Mouse (Mus musculus): Measurements from ENCODE around the gene Ltbp1. TPM values are rescaled to one million over a fixed set of nuclear protein-coding genes. Genes with fewer than 3 reads are reported as not detected.
A peak's percentile ranks its signal among the peaks of the same experiment; 100 is the strongest.

Ltbp1 gene
- polyA plus RNA-seq, 1 experiment from 2014 or later, result 78.6 TPM

GRCm38 (mm10) chr17:75071749-75072148, 66.4 kb downstream of the Ltbp1 start:
- ATAC-seq (ENCODE audit: insufficient number of reproducible peaks, low FRiP score, low TSS enrichment, low read depth), result no peak
- Histone ChIP-seq H3K4me2 (no peak overlapping the region), H3K4me1 (peaks cover 28% of the 10 kb centered on the region), H3K9me3 (no peaks in the 10 kb centered on the region), H3K27ac (no peak overlapping the region), H3K36me3 (no peaks in the 10 kb centered on the region), H3K27me3 (no peaks in the 10 kb centered on the region), H3K9ac (no peak overlapping the region), H3K4me3 (no peak overlapping the region)
- WGBS, result 84% methylated on average over 2 of the region's 2 CpGs

- 40% methylated on average over 8 of the region's 8 CpGs for WGBS
- Histone ChIP-seq H3K27me3 (no peaks in the 10 kb centered on the region), H3K9ac (no peak overlapping the region), H3K9me3 (no peaks in the 10 kb centered on the region), H3K4me2 (no peak overlapping the region), H3K4me1 (peaks cover 28% of the 10 kb centered on the region), H3K27ac (peak overlapping the region; percentile 6; the same call in 1 of the 2 replicates), H3K36me3 (no peaks in the 10 kb centered on the region), H3K4me3 (no peak overlapping the region)
- ATAC-seq (ENCODE audit: insufficient number of reproducible peaks, low FRiP score, low TSS enrichment, low read depth), result no peak
These were observed 68.5 kb downstream of the Ltbp1 start for GRCm38 (mm10) chr17:75073887-75074286.

- 72% methylated on average over 19 of the region's 19 CpGs for WGBS
- H3K9me3 ChIP-seq, result no peaks in the 10 kb centered on the region
- H3K4me3 ChIP-seq, result no peak overlapping the region
- no peaks in the 10 kb centered on the region for H3K27me3 ChIP-seq
- H3K9ac ChIP-seq, result no peak overlapping the region
- no peak for ATAC-seq (ENCODE audit: insufficient number of reproducible peaks, low FRiP score, low TSS enrichment, low read depth)
- H3K4me2 ChIP-seq, result no peak overlapping the region
- 0 out of 2 replicates have a peak overlapping the region, but pooled peaks have one; percentile 6 for H3K27ac ChIP-seq
- H3K4me1 ChIP-seq, result peaks cover 28% of the 10 kb centered on the region
- H3K36me3 ChIP-seq, result no peaks in the 10 kb centered on the region
These were observed 69.8 kb downstream of the Ltbp1 start for GRCm38 (mm10) chr17:75074978-75075699.

- Histone ChIP-seq H3K9me3 (no peaks in the 10 kb centered on the region), H3K4me1 (peaks cover 2% of the 10 kb centered on the region; the same call in 1 of the 2 replicates), H3K27ac (no peak overlapping the region), H3K27me3 (no peaks in the 10 kb centered on the region), H3K9ac (no peak overlapping the region), H3K4me2 (no peak overlapping the region), H3K4me3 (no peak overlapping the region), H3K36me3 (0 out of 2 replicates have a peak, but pooled peaks cover 4% of the 10 kb centered on the region)
- WGBS, result 32% methylated on average over 2 of the region's 2 CpGs
- no peak for ATAC-seq (ENCODE audit: insufficient number of reproducible peaks, low FRiP score, low TSS enrichment, low read depth)
These were observed 76.0 kb downstream of the Ltbp1 start for GRCm38 (mm10) chr17:75081401-75081800.

GRCm38 (mm10) chr17:75082449-75082848, 77.1 kb downstream of the Ltbp1 start:
- Histone ChIP-seq H3K4me2 (no peak overlapping the region), H3K4me3 (no peak overlapping the region), H3K27me3 (no peaks in the 10 kb centered on the region), H3K27ac (no peak overlapping the region), H3K9me3 (no peaks in the 10 kb centered on the region), H3K9ac (no peak overlapping the region), H3K36me3 (0 out of 2 replicates have a peak, but pooled peaks cover 4% of the 10 kb centered on the region), H3K4me1 (peaks cover 6% of the 10 kb centered on the region)
- ATAC-seq (ENCODE audit: insufficient number of reproducible peaks, low FRiP score, low TSS enrichment, low read depth), result no peak

GRCm38 (mm10) chr17:75087296-75087941, 82.1 kb downstream of the Ltbp1 start:
- Histone ChIP-seq H3K9me3 (no peaks in the 10 kb centered on the region), H3K4me1 (peaks cover 10% of the 10 kb centered on the region), H3K36me3 (no peaks in the 10 kb centered on the region), H3K27ac (peak overlapping the region; percentile 65), H3K4me3 (no peak overlapping the region), H3K4me2 (peak overlapping the region; percentile 12; the same call in 1 of the 2 replicates), H3K9ac (no peak overlapping the region), H3K27me3 (no peaks in the 10 kb centered on the region)
- no peak for ATAC-seq (ENCODE audit: insufficient number of reproducible peaks, low FRiP score, low TSS enrichment, low read depth)
- 23% methylated on average over 10 of the region's 10 CpGs for WGBS

GRCm38 (mm10) chr17:75088232-75088631, 82.9 kb downstream of the Ltbp1 start:
- no peaks in the 10 kb centered on the region for H3K9me3 ChIP-seq
- no peak for ATAC-seq (ENCODE audit: insufficient number of reproducible peaks, low FRiP score, low TSS enrichment, low read depth)
- no peak overlapping the region for H3K4me2 ChIP-seq
- no peaks in the 10 kb centered on the region for H3K36me3 ChIP-seq
- H3K4me3 ChIP-seq, result no peak overlapping the region
- H3K27me3 ChIP-seq, result no peaks in the 10 kb centered on the region
- WGBS, result 35% methylated on average over 4 of the region's 4 CpGs
- H3K27ac ChIP-seq, result no peak overlapping the region
- peaks cover 10% of the 10 kb centered on the region for H3K4me1 ChIP-seq
- H3K9ac ChIP-seq, result no peak overlapping the region

- no peak overlapping the region for H3K4me3 ChIP-seq
- no peaks in the 10 kb centered on the region for H3K36me3 ChIP-seq
- H3K4me2 ChIP-seq, result no peak overlapping the region
- no peaks in the 10 kb centered on the region for H3K27me3 ChIP-seq
- no peak overlapping the region for H3K9ac ChIP-seq
- no peak overlapping the region for H3K27ac ChIP-seq
- peaks cover 12% of the 10 kb centered on the region for H3K4me1 ChIP-seq
- H3K9me3 ChIP-seq, result no peaks in the 10 kb centered on the region
- ATAC-seq (ENCODE audit: insufficient number of reproducible peaks, low FRiP score, low TSS enrichment, low read depth), result no peak
- WGBS, result 64% methylated on average over 11 of the region's 11 CpGs
These were observed 83.4 kb downstream of the Ltbp1 start for GRCm38 (mm10) chr17:75088727-75089126.

- H3K9ac ChIP-seq, result no peak overlapping the region
- ATAC-seq (ENCODE audit: insufficient number of reproducible peaks, low FRiP score, low TSS enrichment, low read depth), result no peak
- H3K36me3 ChIP-seq, result no peaks in the 10 kb centered on the region
- no peaks in the 10 kb centered on the region for H3K9me3 ChIP-seq
- 84% methylated on average over 6 of the region's 6 CpGs for WGBS
- H3K27me3 ChIP-seq, result no peaks in the 10 kb centered on the region
- no peak overlapping the region for H3K4me3 ChIP-seq
- peaks cover 22% of the 10 kb centered on the region for H3K4me1 ChIP-seq
- H3K27ac ChIP-seq, result no peak overlapping the region
- no peak overlapping the region for H3K4me2 ChIP-seq
These were observed 85.2 kb downstream of the Ltbp1 start for GRCm38 (mm10) chr17:75090556-75090955.

- H3K4me3 ChIP-seq, result no peak overlapping the region
- no peak overlapping the region for H3K27ac ChIP-seq
- H3K9ac ChIP-seq, result no peak overlapping the region
- H3K4me1 ChIP-seq, result peaks cover 15% of the 10 kb centered on the region
- no peaks in the 10 kb centered on the region for H3K36me3 ChIP-seq
- H3K9me3 ChIP-seq, result no peaks in the 10 kb centered on the region
- 71% methylated on average over 3 of the region's 3 CpGs for WGBS
- H3K27me3 ChIP-seq, result no peaks in the 10 kb centered on the region
- no peak for ATAC-seq (ENCODE audit: insufficient number of reproducible peaks, low FRiP score, low TSS enrichment, low read depth)
- H3K4me2 ChIP-seq, result no peak overlapping the region
These were observed 88.2 kb downstream of the Ltbp1 start for GRCm38 (mm10) chr17:75093563-75093962.

- no peaks in the 10 kb centered on the region for H3K9me3 ChIP-seq
- H3K4me3 ChIP-seq, result no peak overlapping the region
- no peak for ATAC-seq (ENCODE audit: insufficient number of reproducible peaks, low FRiP score, low TSS enrichment, low read depth)
- no peak overlapping the region for H3K4me2 ChIP-seq
- H3K27me3 ChIP-seq, result no peaks in the 10 kb centered on the region
- peaks cover 12% of the 10 kb centered on the region for H3K4me1 ChIP-seq
- 61% methylated on average over 9 of the region's 9 CpGs for WGBS
- no peak overlapping the region for H3K27ac ChIP-seq
- H3K36me3 ChIP-seq, result no peaks in the 10 kb centered on the region
- no peak overlapping the region for H3K9ac ChIP-seq
These were observed 89.2 kb downstream of the Ltbp1 start for GRCm38 (mm10) chr17:75094591-75094990.

- no peaks in the 10 kb centered on the region for H3K27me3 ChIP-seq
- no peaks in the 10 kb centered on the region for H3K36me3 ChIP-seq
- H3K4me2 ChIP-seq, result no peak overlapping the region
- no peak overlapping the region for H3K4me3 ChIP-seq
- no peak for ATAC-seq (ENCODE audit: insufficient number of reproducible peaks, low FRiP score, low TSS enrichment, low read depth)
- H3K4me1 ChIP-seq, result peaks cover 20% of the 10 kb centered on the region
- no peak overlapping the region for H3K27ac ChIP-seq
- no peak overlapping the region for H3K9ac ChIP-seq
- H3K9me3 ChIP-seq, result no peaks in the 10 kb centered on the region
- WGBS, result 71% methylated on average over 7 of the region's 7 CpGs
These were observed 91.4 kb downstream of the Ltbp1 start for GRCm38 (mm10) chr17:75096727-75097126.
